Mouse (Mus musculus) frontal cortex, postnatal 36 days (tissue): ENCODE results near the gene Vapa.
"Not testable (repeated sequence)": the region's sequence is repeated elsewhere in the genome, so short reads cannot be mapped to it uniquely, and the experiment has no call there.

Experiments used
- DNase-seq, 2 experiments: peaks; one replicate each; pipeline ENCODE4 v3.0.0; 2022; ENCODE audit warnings: low spot score in 2 of 2

Vapa gene

DNA sequence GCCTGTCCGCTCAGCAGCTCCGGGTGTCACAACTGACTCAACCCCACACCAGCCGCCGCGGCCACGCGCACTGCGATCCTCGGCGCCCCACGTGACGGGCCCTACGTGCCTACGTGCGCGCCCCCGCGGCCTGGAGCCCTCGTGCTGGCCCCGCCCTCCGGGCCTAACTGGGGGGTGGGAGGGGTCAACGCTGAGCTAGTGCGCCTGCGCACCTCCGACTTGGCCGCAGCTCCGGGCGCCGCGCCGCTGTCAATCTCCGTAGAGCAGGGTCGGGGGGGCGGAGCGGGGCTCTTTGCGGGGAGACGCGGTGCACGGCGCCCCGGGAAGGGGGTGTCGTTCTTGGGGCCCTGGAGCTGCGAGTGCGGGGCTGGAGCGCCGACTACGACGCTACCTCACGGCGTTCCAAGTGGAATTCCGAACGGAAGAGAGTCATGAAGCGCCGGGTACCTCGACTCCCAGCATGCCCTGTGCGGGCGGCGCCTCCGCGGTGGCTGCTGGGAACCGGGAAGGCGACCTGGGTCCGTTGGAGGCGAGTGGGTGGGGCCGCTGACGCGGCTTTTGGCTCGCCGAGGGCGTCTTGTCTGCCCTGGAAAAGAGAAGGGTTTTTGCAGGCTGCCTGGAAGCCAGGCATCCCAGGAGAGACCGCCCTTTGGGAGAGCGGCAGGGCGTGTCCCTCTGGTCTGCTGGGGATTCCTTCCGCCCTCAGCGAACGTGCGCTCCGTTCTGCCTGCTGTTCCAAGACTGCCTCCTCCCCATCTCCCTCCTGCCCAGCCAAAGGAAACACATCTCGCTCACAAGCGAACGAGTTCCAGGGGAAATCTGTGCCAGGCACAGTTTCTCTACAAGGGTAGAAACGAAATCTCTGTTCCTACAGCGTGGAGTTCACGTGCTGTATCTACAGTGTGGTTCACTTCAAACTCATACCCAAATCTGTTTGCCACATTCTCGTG, at the start of gene Vapa:
TSS of gene Vapa (minus strand) at position 93 of the 950 bp plus-strand sequence.
- DNase-seq: peak; percentile 98 to 99

DNA sequence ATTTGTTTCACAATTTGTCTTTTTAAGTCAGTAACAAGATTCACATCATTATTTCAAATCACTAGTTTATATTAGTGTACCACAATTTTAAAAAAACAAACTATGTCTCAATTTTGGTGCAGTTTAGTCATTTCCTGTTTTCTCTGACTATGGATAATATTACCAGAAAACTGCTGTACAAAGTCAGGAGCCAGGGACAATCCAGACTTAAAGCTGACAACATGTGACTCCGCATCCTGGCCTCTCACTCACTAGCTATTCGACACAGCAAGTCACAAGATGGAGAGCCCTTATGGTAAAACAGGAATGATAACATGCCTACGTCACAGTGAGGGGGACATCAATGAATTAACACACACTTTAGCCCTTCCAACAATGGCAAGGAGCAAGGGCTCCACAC, 49.3 kb upstream of the Vapa start:
- DNase-seq: no peak

DNA sequence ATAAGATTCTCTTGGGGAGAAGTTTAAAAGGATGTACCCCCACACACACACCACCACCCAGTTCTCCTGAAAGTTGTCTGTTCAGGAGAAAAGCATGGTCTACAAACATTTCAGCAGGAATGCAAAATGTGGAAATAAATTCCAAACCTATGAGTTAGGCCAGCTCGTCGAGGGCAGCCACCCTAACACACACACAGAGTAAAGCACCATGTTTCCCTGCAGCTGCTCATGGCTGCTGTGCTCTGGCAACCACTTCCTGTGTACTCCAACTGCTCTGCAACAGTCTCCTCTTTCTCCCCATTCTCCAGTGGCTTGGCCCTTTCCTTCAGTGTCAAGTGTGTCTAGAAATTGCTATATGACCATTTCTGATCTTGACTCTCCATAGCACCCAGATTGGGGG, 45.1 kb upstream of the Vapa start:
- DNase-seq: no peak

DNA sequence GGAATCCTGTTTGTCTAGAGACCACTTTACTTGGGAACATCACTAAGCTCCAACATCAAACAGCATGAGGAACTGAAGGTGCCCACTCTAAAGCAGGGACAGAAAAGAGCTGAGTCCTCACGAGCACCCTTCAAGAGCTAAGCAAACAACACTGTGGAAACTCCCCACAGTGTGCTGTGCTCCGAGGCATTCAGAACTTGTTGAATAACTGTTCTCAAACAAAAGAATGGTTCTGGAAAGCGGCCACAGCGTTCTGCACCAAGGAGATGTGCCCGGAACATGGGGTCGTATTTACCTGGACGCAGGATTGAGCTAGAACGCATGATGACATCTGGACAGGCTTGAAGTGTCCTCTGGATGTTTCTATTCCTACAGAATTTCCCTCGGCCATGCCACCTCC, 44.6 kb upstream of the Vapa start:
- no peak for DNase-seq

DNA sequence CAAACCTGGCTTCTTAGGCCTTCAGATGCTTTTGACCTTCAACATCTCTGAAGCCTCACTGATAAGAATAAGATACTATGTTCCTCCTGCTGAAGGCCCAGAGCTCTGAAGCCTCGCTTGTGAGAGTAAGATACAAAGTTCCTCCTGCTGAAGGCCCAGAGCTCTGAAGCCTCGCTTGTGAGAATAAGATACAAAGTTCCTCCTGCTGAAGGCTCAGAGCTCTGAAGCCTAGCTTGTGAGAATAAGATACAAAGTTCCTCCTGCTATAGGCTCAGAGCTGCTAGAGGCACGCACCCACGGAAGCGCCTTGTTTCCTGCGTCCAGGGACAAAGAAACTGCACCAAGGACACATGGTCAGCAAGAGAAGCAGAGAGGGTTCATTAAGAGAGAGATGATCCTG, 43.4 kb upstream of the Vapa start:
- DNase-seq: no peak

DNA sequence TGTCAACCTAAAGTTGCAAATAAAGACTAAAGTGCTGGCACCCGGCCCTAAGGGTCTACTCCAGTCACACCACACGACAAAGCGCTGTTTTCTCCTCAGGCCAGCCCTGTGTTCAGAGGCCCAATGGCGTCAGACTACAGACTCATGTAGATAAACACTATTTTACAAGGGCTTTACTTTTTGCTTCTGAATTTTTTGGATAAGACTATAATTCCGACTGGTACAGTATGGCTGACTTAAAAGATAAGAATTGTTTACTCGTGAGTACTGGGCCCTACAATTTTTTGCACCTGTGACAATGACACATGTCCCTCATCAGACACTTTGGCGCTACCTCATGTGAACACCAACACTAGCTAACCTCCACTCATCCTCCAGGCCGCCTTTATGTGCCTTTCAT, 42.7 kb upstream of the Vapa start:
- DNase-seq: no peak

DNA sequence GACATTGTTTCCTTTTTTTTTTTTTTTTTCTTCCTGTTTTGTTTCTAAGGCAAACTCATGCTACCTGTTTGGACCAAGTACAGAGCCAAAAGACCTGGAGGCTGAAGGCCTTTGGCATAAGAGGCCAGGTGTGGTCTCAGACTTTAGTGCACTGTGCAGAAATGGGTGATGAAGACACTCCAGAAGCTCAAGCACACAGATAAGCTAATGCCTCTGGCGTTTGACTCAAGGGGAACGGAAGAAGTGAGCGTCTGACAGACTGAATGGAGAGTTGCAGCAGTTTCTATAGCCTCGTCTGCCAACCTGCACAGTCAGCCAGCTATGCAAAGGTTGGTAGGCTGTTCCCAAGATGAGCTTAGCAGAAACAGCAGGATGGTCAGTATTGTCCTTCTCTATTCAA, 42.3 kb upstream of the Vapa start:
- no peak for DNase-seq

DNA sequence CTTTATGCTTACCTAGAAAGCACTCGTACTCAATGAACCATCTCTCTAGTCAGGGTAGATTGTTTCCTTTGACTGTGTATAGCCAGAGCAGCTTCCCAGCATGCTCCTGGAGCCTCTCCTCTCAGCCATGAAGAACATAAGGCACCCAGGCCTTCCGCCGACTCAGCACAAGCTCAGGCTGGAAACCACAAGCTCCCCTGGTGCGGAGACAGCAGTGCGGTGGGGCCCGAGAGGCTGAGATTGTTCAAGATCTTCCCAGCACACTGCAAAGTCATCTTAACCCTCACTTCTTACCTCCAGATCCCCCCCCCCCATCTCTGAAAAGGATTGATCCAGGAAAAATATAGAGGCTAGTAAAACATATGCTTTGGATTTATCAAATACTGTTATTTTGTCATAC, 37.2 kb upstream of the Vapa start:
- no peak for DNase-seq

DNA sequence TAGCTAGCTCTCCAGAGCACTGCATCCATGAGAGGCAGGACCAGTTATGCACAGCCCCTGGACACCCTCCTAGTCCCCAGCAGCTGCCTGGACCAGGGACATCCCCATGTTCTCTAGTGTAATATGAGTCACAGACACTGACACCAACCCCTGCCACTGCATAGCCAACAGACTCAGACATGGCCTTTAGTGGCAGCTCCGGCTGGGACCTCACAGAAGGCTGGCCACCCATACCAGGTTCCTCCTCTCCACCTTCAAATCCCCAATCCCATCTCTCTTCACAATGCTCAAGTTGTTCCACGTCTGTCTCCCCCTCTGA, 35.8 kb upstream of the Vapa start:
- DNase-seq: no peak

DNA sequence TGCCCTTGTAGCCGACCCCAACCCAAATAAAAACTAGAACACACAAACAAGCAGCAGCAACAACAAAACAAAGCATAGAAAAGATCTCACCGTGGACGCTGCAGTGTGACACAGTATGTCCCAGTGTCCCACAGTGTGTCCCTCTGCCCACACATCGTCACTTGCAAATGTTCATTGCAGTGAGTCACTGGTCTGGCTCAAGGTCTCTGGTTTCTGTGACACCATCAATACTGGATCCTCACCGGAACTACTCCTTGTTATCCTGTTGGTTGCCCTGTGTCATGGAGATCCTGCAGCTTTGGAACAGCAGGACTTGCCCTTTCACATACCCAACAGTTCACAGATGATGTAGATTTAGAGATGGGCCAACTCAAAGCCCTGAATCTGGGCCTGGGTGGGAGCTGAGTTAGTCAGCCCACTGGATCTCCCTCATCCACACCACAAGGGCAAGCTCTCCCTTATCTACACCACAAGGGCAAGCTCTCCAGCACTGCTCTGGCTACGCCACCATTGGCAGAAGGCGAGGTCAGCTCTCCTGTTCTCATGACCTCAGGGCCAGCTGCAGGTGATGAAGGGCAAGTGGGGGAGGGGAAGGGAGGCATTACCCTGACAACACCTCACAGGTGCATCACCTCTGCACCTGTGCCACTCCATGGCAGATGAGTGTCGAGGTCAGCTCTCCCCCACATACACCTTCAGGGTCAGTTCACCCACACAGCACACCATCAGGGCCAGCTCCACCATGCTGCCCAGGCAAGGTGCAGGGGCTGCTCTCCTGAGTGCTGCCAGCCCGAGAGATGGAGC, 35.2 kb upstream of the Vapa start:
- no peak for DNase-seq

DNA sequence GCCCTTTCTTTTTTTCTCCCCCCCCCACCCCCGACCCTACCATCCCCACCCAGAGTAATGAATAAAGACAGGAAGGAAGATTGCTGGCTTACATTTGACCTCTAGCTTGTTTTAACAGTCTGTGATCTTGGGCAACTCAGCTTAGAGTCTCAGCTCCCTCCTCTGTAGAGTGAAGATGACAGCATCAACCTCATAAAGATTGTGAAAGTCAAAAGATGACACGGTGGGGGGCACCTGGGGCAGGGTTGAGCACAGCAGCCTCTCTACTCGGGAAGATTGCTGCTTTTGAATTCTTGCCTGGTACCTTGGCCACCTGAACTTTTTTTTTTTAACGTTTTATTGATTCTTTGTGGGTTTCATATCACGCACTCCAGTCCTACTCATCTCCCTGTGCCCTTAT, 34.6 kb upstream of the Vapa start:
- no peak for DNase-seq

DNA sequence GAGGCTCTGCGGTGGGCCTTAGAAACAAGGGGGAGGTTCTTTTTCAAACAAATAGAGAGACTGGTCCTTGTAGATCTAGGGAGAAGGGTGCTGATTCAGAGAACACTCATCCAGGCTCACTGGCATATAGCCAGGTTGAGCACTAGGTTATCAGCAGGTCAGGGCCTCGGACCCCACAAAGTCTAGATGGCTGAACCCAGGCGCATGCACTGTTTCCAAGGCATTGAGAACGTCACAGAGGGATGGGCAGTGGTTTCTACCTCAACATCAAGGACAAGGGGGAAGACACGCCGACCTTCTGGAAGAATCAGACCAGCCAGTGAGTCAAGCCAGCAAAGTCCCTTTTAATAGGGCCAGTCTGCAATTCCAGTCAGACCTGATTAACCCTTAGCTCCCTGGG, 33.9 kb upstream of the Vapa start:
- DNase-seq: no peak

DNA sequence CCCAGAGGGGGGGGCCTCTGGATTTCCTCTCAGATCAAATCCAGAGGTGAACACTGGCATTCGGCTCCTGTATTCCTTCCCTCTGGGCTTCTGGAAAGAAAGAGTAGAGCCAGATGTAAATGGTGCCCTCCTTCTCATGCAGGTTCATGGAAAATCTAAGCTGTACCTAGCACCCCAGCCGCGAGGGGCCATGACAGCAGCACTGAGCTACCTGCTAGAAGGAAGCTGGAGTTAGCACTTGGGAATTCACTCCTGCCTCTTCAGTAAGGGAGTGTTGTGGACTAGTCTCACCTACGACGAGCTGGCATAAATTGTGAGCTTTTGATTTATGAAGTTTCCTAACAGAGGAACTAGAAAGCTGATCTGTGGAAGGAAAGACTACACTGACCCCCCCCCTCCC, 30.2 kb upstream of the Vapa start:
- DNase-seq: no peak

DNA sequence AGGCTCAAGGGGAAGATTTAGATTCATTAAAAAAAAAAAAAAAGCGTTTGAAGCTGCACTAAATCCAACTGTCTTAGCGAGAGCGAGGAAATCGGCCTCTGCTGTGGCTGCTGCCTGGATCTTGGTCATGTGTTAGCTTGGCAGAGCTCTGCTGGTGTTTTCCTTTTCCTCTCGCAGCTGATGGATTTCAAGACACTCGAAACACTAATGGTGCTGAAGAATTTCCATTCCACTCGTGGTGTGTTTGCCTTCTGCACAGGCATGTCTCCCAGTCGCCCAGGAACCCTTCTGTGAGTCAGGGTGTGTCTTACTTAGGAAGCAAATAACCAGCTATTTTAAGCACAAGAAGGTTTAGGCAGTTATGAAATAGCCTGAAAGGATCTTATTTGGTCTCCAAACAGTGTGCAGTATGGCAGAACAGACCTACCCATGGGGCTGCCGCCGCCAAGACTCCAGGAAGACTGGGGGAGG, 29.7 kb upstream of the Vapa start:
- peak; percentile 66 to 81 for DNase-seq

DNA sequence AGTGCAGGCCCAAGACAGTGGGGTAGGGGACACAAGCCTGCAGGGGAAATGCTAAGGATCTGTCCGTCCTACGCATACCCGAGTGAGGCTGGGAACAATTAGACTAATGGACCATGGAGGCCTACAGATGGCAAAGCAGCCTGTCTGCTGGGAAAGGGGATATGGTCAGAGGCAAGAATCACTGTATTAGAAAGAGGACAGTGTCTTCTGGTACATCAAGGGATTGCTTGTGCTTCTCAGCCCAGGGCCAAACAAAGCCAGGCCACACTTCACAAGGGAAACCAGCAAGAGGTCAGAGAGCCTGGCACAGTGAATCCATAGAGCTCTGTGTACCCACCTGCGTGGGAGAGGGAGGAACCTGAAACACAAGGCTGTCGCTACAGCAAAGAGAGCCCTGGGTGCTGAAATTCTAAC, 29.2 kb upstream of the Vapa start:
- DNase-seq: no peak

DNA sequence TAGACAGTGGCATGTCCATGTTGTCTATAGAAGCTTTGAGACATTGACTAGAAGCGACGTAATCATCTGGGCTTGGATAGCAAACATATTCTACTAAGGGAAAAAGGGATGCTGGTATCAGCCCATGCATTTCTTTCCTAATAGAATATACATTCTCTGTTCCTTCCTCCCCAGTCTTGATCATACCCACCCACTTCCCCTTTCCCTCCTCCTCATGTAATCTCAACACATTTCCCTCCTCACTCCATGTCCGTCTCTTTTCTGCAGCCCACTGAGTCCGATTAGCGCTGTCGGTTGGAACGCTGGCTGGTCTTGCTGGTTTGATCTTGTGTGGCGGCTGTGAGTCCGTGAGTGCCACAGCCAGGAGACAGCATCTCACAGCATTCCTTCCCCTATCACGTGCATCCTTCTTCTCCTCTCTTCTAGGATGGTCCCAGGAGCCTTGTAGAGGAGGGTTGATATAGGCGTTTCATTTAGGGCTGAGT, 28.4 kb upstream of the Vapa start, which contains the start of gene Txndc2:
TSS of gene Txndc2 (minus strand) at position 435 of the 485 bp plus-strand sequence.
- no peak for DNase-seq

DNA sequence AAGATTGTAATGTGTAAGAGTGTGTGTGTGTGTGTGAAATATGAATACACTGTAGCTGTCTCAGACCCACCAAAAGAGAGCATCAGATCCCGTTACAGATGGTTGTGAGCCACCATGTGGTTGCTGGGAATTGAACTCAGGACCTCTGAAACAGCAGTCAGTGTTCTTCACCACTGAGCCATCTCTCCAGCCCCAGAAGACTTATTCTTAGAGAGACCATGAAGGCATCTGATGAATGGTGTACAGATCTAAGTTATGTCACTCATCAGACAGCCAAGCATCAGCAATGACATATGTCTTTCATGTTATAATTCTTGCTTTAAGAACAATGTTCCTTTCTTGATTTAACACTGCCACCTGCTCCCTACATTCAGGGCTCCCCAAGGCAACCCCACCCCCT, 25.8 kb upstream of the Vapa start:
- no peak for DNase-seq

DNA sequence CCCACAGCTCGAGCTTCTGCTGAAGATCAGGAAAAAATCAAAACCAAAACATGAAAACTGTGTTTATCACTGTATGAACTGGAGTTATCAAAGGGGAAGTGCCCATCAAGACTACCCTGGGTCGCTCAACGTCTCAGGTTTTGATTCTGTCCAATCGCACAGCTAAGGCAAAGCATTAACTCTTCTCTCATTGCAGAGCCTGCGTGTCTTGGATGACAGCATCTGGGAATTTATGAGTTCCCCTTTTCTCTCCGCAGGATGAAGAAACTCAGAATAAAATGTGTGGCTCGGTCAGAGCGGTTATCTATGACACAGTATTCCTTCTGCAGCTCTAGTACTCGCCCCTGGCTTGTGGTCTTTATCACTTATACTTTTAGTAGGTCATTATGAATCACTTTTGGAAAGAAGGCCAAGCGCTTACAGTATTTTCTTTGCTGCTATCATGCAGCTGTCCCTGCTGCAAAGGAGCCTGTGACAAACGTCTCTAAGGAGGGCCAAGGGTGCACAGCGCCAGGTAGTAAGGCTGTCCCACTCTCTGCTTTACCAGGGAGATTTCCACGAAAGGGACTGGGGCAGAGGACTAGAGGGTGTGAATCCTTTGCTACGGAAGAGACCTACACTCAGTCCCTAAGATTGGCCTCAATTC, 22.5 kb upstream of the Vapa start:
- no peak for DNase-seq

DNA sequence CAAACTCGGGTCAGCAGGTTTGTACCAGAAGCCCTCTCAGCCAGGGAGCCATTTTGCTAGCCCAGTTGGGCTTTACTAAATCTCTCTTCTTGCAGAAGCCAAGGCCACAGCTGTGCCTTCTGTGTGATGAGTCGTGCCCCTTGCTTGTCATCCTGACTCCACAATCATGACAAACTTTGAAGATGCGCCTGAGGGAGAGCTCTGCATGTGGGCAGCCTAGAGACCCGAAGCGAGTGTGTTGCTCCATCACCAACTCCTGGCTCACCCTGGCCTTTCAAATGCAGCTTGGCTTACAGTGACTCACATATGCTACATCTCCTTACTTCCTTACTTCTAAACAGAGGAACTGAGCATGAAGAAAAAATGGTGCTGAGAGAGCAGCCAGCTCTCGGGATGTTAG, 16.6 kb upstream of the Vapa start:
- no peak for DNase-seq

DNA sequence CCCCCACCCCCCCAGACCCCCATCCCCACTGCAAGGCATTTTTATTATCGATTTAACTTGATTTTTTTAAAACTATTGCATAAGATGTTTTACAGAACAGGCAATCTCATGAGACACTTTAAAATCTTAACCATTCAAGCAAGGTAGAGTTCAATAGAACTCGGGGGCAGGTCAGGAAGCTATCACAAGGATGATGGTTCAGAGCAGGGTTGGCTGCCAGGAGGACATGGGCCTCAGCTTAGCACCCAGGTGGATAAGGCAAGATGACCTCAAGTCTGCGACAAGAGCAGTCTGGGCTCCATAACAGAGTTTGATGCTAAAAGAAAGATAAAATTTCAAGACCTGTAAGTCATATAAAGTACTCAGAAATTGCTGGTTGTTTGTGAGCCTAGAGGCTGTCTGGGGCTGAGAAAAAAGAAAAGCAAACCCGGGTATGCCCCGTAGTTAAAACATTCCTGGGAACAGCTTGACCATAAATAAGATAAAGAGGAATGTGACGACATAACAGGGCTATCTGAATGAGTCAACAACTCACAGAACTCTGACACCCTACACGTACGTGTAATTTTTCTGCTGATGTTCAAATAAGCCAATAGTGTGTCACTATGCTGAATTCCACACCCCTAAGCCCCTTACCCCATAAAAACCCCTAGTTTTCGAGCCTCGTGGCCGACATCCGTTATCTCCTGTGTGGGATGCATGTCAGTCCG, 15.6 kb upstream of the Vapa start:
- not testable (repeated sequence) for DNase-seq

DNA sequence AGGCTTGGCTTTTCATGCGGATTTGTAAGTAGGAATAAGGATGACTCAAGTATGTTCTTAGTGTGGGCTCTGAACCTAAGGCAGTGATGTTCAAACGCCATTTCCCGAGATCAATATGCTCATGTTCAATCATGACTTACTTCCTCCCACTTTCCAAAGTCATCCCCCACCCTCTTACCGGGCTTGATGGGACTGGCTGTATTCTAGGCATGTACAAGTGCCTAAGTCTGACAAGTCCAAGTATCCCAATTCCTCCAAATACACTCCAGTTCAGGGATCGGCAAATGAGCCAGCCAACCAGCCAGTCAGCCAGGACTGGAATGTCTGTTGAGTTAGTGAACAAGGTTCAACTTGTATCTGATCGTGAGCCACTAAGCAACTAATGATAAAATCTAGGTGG, 12.9 kb upstream of the Vapa start:
- no peak for DNase-seq

DNA sequence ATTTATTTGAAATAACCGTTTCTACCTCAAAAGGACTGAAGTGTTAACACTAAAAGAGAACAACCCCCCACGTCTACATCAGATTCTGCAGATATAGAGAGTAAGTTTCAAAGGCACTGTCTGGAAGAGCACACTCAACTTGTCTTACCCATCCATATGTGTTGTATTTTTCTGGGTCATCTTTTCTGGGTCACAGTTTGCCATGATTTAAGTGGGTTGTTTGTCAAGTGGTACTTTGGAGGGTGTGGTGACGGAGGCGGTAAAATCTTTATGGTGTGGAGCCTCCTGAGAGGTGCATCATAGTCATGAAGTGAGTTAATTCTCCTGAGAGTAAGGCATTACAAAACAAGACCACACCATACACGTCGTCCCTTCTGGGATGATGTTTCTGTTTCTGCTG, 12.2 kb upstream of the Vapa start:
- DNase-seq: no peak
